Mouse (Mus musculus): ENCODE data around the gene Stx8. TPM values are rescaled to one million over a fixed set of nuclear protein-coding genes. Genes with fewer than 3 reads are reported as not detected.

The Stx8 gene
- polyA plus RNA-seq, 1 experiment from 2014 or later, result 59.7 TPM

DNA sequence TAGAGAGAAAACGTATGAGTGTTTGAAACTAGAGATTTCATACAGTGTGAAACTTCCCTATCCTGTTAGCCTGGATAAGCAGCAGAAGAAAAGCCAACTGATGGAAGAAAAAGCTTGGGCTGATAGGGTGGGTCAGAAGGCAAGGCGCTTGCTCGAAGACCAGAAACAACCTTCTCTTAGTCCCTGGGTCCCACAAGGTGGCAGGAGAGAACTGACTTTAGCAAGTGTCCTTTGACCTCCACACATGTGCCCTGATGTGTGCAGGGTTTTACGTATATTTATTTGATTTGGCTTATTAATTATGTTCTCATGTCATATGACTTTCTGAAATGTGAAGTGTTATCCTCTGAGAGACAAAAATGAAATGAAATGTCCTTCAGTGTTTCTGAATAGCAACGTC is 60.6 kb downstream of the Stx8 start:
- Histone ChIP-seq H3K4me1 (replicated peaks) (peaks cover 23% of the 10 kb centered on the region), H3K4me3 (replicated peaks) (no peak overlapping the region), H3K36me3 (no peaks in the 10 kb centered on the region), H3K4me2 (replicated peaks) (no peak overlapping the region), H3K9me3 (no peaks in the 10 kb centered on the region), H3K27me3 (replicated peaks) (no peaks in the 10 kb centered on the region), H3K27ac (no peak overlapping the region), H3K9ac (no peak overlapping the region)
- WGBS, result 80% methylated on average over 5 of the region's 5 CpGs
- no peak for ATAC-seq

DNA sequence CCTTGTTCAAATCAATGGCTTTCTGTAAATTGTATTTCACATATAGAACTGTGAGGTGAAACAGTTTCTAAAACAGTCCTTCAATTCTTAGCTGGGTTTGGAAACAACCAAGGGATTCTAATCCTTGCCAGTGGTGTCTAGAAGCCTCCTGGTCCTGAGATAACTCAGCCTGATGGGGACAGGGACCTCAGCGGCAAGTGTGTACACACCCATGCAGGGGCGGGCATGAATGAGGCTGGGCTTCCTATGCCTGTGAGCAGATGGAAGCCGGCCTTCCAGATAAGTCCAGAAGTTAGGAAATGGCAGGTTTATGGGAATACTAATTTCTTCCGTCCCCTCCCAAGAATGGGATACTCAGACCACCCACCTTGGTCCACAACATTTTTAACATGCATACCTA is 63.1 kb downstream of the Stx8 start:
- H3K4me2 ChIP-seq (replicated peaks), result no peak overlapping the region
- H3K9ac ChIP-seq, result no peak overlapping the region
- H3K4me1 ChIP-seq (replicated peaks), result peaks cover 11% of the 10 kb centered on the region
- H3K4me3 ChIP-seq (replicated peaks), result no peak overlapping the region
- no peaks in the 10 kb centered on the region for H3K9me3 ChIP-seq
- no peaks in the 10 kb centered on the region for H3K36me3 ChIP-seq
- no peak overlapping the region for H3K27ac ChIP-seq
- no peaks in the 10 kb centered on the region for H3K27me3 ChIP-seq (replicated peaks)
- 38% methylated on average over 4 of the region's 4 CpGs for WGBS
- ATAC-seq, result no peak

DNA sequence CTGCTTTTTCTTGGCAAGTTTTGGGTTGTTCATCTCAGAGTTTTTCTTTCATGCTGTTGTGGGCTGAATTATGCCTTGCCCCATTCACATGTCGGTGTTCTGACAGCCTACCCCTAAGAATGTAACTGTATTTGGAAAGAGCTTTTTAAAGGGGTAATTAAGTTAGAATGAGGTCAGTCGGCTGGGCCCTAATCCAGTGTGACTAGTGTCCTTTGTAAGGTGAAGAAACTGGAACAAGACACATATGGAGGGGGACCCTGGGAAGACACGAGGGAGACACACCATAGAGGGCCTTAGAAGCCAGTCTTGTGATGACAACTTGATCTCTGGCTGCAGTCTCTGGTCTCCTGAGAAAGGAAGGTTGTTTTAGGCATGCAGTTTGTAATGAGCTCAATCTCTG is 63.9 kb downstream of the Stx8 start:
- no peak for ATAC-seq
- peaks cover 11% of the 10 kb centered on the region; the same call in 1 of the 2 replicates for H3K4me1 ChIP-seq (replicated peaks)
- 60% methylated on average over 3 of the region's 3 CpGs for WGBS
- H3K9me3 ChIP-seq, result no peaks in the 10 kb centered on the region
- H3K4me3 ChIP-seq (replicated peaks), result no peak overlapping the region
- H3K27ac ChIP-seq, result no peak overlapping the region
- H3K36me3 ChIP-seq, result no peaks in the 10 kb centered on the region
- no peak overlapping the region for H3K9ac ChIP-seq
- no peaks in the 10 kb centered on the region for H3K27me3 ChIP-seq (replicated peaks)
- no peak overlapping the region for H3K4me2 ChIP-seq (replicated peaks)

DNA sequence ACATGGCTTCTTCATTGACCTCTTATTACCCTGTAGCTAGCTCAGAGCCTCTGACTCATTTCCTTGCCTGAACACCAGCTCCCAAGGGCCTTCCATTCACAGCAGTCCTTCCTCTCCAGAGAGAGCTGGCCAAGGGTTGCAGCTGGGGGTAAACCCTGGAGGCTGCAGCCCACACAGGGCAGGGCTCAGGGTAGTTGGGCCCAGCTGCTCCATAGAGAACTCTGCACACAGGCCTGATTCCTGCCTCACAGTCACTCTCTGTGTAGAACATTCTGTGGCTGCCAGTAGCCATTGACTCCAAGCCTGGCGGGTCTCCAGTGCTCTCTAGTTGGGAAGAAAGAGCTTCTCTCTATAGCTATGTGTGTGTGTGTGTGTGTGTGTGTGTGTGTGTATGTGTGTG is 64.8 kb downstream of the Stx8 start:
- no peak overlapping the region for H3K9ac ChIP-seq
- no peak for ATAC-seq
- H3K4me1 ChIP-seq (replicated peaks), result peaks cover 11% of the 10 kb centered on the region; the same call in 1 of the 2 replicates
- 79% methylated on average over 1 of the region's 1 CpGs for WGBS
- H3K27me3 ChIP-seq (replicated peaks), result no peaks in the 10 kb centered on the region
- H3K36me3 ChIP-seq, result no peaks in the 10 kb centered on the region
- H3K27ac ChIP-seq, result no peak overlapping the region
- H3K9me3 ChIP-seq, result no peaks in the 10 kb centered on the region
- H3K4me3 ChIP-seq (replicated peaks), result no peak overlapping the region
- no peak overlapping the region for H3K4me2 ChIP-seq (replicated peaks)

DNA sequence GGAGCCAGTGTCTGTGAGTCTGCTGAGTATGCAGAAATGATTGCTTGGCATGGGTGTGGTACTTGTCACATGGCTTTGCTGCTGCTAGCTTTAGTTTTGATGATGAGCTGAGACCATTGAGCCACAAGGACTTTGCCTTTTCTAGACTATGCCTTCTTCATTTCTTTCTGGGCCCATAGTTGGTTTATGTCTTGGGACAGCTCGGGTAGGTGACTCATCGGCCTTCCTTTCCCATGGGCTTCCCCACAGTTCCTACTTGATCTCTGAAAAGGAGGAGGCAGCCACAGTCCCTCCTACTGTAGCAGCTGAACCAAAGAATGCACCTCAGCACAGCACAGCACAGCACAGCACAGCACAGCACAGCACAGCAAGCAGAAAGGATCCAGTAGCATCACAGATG is 66.5 kb downstream of the Stx8 start:
- H3K4me2 ChIP-seq (replicated peaks), result no peak overlapping the region
- H3K4me3 ChIP-seq (replicated peaks), result no peak overlapping the region
- H3K9me3 ChIP-seq, result no peaks in the 10 kb centered on the region
- peaks cover 18% of the 10 kb centered on the region; the same call in 1 of the 2 replicates for H3K4me1 ChIP-seq (replicated peaks)
- no peaks in the 10 kb centered on the region for H3K36me3 ChIP-seq
- ATAC-seq, result peak; percentile 64
- 0 out of 2 replicates have a peak overlapping the region, but pooled peaks have one; percentile 7 for H3K27ac ChIP-seq
- H3K27me3 ChIP-seq (replicated peaks), result no peaks in the 10 kb centered on the region
- H3K9ac ChIP-seq, result no peak overlapping the region
- 60% methylated on average over 2 of the region's 2 CpGs for WGBS

DNA sequence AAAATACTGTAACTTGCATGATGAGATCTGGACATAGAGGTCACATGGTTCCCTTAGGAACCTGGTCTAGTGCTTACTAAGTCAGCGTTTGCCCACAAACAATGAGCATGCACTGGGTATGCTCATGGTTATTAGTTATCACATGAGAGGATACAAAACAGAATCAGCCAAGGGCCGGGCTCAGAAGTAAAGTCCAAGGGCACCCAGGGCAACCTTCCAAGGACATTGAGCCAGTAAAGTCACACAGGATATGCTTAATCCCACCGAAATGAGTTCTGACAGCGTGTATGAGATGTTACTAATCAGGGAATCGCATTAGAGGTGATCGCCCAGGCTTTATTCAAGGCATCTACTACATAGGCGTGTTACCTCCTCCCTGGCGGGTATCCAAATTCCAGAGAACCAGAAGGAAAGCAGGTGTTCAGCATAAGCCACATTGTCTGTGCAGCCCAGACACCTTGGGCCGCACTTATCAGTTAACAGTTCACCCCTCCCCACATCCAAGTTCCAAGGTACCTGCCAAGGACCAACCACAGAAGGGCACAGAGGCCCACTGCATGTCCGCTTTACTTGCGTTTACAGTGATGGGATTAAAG is 67.4 kb downstream of the Stx8 start:
- Histone ChIP-seq H3K4me3 (replicated peaks) (no peak overlapping the region), H3K4me2 (replicated peaks) (no peak overlapping the region), H3K4me1 (replicated peaks) (peaks cover 18% of the 10 kb centered on the region; the same call in 1 of the 2 replicates), H3K36me3 (no peaks in the 10 kb centered on the region), H3K27ac (no peak overlapping the region), H3K27me3 (replicated peaks) (no peaks in the 10 kb centered on the region), H3K9ac (no peak overlapping the region), H3K9me3 (no peaks in the 10 kb centered on the region)
- peak; percentile 43; the same call in 1 of the 2 replicates for ATAC-seq
- 78% methylated on average over 11 of the region's 11 CpGs for WGBS

DNA sequence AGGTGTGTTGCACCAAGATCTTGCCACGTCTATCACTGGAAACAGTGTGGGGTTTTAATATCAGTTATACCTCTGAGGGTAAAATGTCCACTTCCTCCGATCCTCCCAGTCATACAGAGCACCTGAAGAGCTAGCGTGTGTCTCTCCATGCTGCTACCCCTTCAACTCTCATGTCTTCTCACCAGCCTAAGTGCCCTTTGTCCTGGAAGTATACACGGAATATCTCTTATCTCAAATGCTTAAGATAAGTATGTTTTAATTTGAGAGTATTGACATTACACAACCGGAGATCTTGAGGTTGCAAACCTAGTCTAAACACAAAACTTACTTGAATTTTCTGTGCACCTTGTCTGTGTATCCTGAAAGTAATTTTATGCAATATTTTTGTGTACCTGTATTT is 68.4 kb downstream of the Stx8 start:
- H3K9ac ChIP-seq, result no peak overlapping the region
- no peaks in the 10 kb centered on the region for H3K27me3 ChIP-seq (replicated peaks)
- no peaks in the 10 kb centered on the region for H3K36me3 ChIP-seq
- no peak overlapping the region for H3K4me3 ChIP-seq (replicated peaks)
- ATAC-seq, result peak; percentile 50
- no peak overlapping the region for H3K4me2 ChIP-seq (replicated peaks)
- no peak overlapping the region for H3K27ac ChIP-seq
- H3K9me3 ChIP-seq, result no peaks in the 10 kb centered on the region
- WGBS, result 61% methylated on average over 5 of the region's 5 CpGs
- peaks cover 14% of the 10 kb centered on the region; the same call in 1 of the 2 replicates for H3K4me1 ChIP-seq (replicated peaks)

DNA sequence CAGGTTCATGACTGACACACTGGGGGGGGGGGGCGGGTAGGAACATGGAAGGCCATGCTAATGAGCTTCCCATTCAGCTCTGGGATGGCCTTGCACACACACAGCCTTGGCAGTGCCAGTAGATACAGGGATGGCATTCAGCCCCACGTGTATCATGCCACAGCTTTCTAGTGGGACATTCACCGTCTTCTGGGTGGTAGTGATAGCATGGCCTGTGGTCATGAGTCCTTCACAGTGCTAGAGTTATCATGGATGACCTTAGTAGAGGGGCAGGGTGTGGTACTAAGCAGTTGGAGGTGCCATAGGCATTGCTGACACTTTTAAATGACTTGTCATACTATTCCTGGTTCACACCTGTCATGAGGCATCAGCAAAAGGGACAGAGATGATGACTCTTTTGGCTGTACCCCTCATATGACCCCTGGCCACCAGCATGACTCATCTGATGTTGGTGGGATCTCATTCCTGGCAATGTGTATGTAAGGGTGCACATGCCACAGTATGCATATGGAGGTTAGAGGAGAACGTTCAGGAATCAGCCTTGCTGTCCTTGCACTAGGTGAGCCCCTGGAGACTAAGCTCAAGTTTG is 69.4 kb downstream of the Stx8 start:
- 87% methylated on average over 4 of the region's 4 CpGs for WGBS
- no peak overlapping the region for H3K27ac ChIP-seq
- no peaks in the 10 kb centered on the region for H3K27me3 ChIP-seq (replicated peaks)

DNA sequence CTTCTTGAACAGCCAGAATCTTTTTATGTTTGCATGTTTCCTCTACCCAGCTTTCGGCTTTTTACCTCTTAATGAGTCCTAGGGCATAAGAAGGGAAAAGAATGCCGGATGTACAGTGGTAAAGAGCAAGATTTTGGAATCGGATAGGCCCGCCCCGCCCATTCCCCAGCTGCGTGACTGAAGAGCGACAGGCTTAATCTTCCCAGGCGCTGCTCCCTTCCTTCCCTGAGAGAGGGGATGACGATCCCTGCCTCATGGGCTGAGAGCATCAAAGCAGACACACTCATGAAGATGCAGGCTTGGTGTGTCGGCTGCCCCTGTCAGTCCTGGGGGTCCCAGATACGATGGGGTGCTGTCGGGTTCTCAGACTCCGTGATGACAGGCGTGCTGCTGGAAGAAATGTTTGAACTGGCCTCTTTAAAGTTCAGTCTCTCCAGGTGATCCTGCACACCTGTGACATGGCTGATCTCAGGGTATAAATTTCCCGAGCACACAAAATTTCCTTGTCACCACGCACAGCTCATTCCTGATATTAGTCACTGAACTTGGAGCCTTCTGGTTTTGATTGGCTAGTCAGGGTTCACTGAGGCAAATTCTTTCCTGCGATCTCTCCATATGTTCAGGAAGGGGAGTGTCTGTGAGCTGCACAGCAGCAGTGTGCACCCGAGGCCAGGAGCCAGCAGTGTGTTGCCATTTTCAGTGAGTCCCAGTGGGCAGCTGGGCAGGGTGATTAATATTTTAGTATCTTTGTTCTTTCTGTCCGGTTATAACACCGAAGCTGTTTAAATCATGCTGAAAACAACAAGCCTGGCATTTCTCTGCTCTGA is 70.4 kb downstream of the Stx8 start:
- Histone ChIP-seq H3K9me3 (no peaks in the 10 kb centered on the region), H3K36me3 (no peaks in the 10 kb centered on the region), H3K27me3 (replicated peaks) (no peaks in the 10 kb centered on the region), H3K4me3 (replicated peaks) (no peak overlapping the region), H3K4me1 (replicated peaks) (peaks cover 11% of the 10 kb centered on the region; the same call in 1 of the 2 replicates), H3K9ac (no peak overlapping the region), H3K27ac (no peak overlapping the region), H3K4me2 (replicated peaks) (no peak overlapping the region)
- 72% methylated on average over 20 of the region's 20 CpGs for WGBS
- ATAC-seq, result no peak

More for the DNA sequence above, 69.4 kb downstream of the Stx8 start:
- Histone ChIP-seq H3K36me3 (no peaks in the 10 kb centered on the region), H3K9ac (no peak overlapping the region), H3K4me3 (replicated peaks) (no peak overlapping the region), H3K4me1 (replicated peaks) (peaks cover 11% of the 10 kb centered on the region; the same call in 1 of the 2 replicates), H3K4me2 (replicated peaks) (no peak overlapping the region), H3K9me3 (no peaks in the 10 kb centered on the region)
- no peak for ATAC-seq

DNA sequence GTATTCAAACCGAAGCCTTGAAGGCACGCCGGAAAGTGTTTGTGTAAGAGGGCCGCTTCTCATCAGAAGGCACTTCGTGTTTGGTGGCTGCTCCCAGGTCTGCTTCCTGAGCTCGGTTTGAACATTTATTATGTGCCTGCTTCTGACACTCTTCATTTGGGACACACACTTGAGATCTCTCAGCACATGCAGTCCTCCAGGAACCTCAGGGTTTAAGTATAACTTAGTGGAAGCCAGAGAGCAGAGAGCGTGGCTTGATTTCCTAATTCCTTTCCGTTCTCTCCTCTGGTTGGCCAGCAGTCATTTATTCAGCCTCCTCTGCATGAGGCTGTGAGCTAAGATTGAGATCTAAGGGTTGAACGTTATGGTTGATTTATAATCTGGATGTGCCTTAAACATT is 71.1 kb downstream of the Stx8 start:
- Histone ChIP-seq H3K4me3 (replicated peaks) (no peak overlapping the region), H3K4me1 (replicated peaks) (peaks cover 11% of the 10 kb centered on the region; the same call in 1 of the 2 replicates), H3K9ac (no peak overlapping the region), H3K27me3 (replicated peaks) (no peaks in the 10 kb centered on the region), H3K27ac (peak overlapping the region; percentile 17; the same call in 1 of the 2 replicates), H3K36me3 (no peaks in the 10 kb centered on the region), H3K9me3 (no peaks in the 10 kb centered on the region), H3K4me2 (replicated peaks) (no peak overlapping the region)
- WGBS, result 48% methylated on average over 9 of the region's 9 CpGs
- ATAC-seq, result no peak

DNA sequence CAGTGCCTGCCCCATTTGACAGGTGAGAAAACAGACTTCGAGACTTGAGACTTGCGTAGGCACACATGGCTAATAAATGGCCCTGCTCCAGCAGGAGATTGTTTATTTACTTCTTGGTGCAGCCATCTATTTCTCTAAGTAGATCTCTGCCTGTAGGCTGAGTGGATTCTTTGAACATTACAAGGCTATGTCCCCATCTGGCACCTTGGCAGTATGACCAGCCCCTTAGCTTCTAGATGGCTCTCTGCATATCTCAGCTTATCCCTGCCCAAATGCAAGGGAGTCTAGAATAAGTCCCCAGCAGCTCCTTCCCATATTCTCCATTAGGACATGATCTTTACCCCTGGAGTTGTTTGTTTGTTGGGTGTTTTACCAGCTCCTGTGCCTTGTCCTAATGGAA is 72.1 kb downstream of the Stx8 start:
- H3K4me2 ChIP-seq (replicated peaks), result no peak overlapping the region
- H3K9me3 ChIP-seq, result no peaks in the 10 kb centered on the region
- no peaks in the 10 kb centered on the region for H3K27me3 ChIP-seq (replicated peaks)
- no peak overlapping the region for H3K4me3 ChIP-seq (replicated peaks)
- ATAC-seq, result no peak
- H3K27ac ChIP-seq, result no peak overlapping the region
- WGBS, result 76% methylated on average over 2 of the region's 2 CpGs
- no peak overlapping the region for H3K9ac ChIP-seq
- H3K36me3 ChIP-seq, result no peaks in the 10 kb centered on the region
- peaks cover 8% of the 10 kb centered on the region; the same call in 1 of the 2 replicates for H3K4me1 ChIP-seq (replicated peaks)

DNA sequence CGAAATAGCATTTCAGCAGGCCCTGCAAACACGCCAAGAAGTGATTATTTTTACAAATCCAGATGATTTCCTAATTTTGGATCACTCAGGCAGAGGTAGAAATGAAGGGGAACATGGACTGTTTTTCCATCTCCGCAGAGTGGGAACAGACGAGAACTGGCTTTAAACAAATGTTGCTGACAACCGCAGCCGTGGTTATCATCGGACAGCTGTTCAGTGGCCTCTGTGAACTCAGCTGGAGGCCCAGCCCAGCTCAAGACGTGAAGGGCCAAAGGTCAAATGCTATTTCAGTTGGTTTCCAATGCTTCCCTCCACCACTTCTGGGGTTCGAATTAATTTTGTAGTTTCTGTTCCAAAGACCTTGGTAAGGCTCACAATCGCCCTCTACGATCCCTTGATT is 78.2 kb downstream of the Stx8 start:
- Histone ChIP-seq H3K4me1 (replicated peaks) (no peaks in the 10 kb centered on the region; the same call in 1 of the 2 replicates), H3K4me3 (replicated peaks) (no peak overlapping the region), H3K27me3 (replicated peaks) (no peaks in the 10 kb centered on the region), H3K36me3 (no peaks in the 10 kb centered on the region), H3K9ac (no peak overlapping the region), H3K4me2 (replicated peaks) (no peak overlapping the region), H3K9me3 (no peaks in the 10 kb centered on the region), H3K27ac (no peak overlapping the region)
- 40% methylated on average over 11 of the region's 11 CpGs for WGBS
- peak; percentile 58; the same call in 1 of the 2 replicates for ATAC-seq

Measured in intestine, embryonic 15.5 days (tissue).